Mouse (Mus musculus) neural tube, embryonic 13.5 days (tissue): ENCODE measurements around the gene Tshb. TPM values are rescaled to one million over a fixed set of nuclear protein-coding genes. Genes with fewer than 3 reads are reported as not detected.

ENCODE experiments used
- ATAC-seq: fragments of 200-750 bp; cut with Nextera tagmentation; 2 replicates; pipeline ENCODE4 v1.8.0; 2017; ENCODE audit warnings: low read depth, mild to moderate bottlenecking, moderate TSS enrichment, moderate library complexity
- H3K27ac ChIP-seq: fragments of 300-500 bp; sonication (generic); replicated peaks from 2 replicates; pipeline ENCODE4 v1.5.1; 2015; ENCODE audit warnings: moderate library complexity, mild to moderate bottlenecking, inconsistent platforms
- H3K27me3 ChIP-seq: fragments of 300-500 bp; sonication (generic); 2 replicates; pipeline ENCODE4 v1.6.1; 2015; ENCODE audit warnings: mild to moderate bottlenecking, inconsistent platforms
- H3K36me3 ChIP-seq: fragments of 300-500 bp; sonication (generic); 2 replicates; pipeline ENCODE4 v1.6.1; 2015; ENCODE audit warnings: mild to moderate bottlenecking, inconsistent platforms
- H3K4me1 ChIP-seq: fragments of 300-500 bp; sonication (generic); replicated peaks from 2 replicates; pipeline ENCODE4 v1.6.1; 2015; ENCODE audit warnings: inconsistent platforms
- H3K4me2 ChIP-seq: fragments of 300-500 bp; sonication (generic); 2 replicates; pipeline ENCODE4 v1.6.1; 2015; ENCODE audit warnings: inconsistent platforms, mild to moderate bottlenecking, moderate library complexity
- H3K4me3 ChIP-seq: fragments of 300-500 bp; sonication (generic); 2 replicates; pipeline ENCODE4 v1.5.1; 2015; ENCODE audit warnings: mild to moderate bottlenecking, inconsistent platforms
- H3K9ac ChIP-seq: fragments of 300-500 bp; sonication (generic); 2 replicates; pipeline ENCODE4 v1.6.1; 2015; ENCODE audit warnings: moderate library complexity, mild to moderate bottlenecking, inconsistent platforms
- H3K9me3 ChIP-seq: fragments of 300-500 bp; sonication (generic); 2 replicates; pipeline ENCODE4 v1.6.1; 2016; ENCODE audit warnings: inconsistent platforms
- WGBS: fragments of 180-500 bp; shearing (Covaris S2); methylation state at CpG from one replicate; pipeline ENCODE4 v1.1.7; 2015; 5-methylcytosine and 5-hydroxymethylcytosine counted together
- polyA plus RNA-seq: library from polyadenylated mRNA; unstranded; fragments of >200 nt; fragmentation: Nextera tagmentation; extraction: Ambion mirVana; gene quantifications from 2 replicates; pipeline ENCODE4 v1.2.1, GENCODE M21; 2015

Tshb gene
- 0.04 and 0.72 TPM in 2 replicates for polyA plus RNA-seq

DNA sequence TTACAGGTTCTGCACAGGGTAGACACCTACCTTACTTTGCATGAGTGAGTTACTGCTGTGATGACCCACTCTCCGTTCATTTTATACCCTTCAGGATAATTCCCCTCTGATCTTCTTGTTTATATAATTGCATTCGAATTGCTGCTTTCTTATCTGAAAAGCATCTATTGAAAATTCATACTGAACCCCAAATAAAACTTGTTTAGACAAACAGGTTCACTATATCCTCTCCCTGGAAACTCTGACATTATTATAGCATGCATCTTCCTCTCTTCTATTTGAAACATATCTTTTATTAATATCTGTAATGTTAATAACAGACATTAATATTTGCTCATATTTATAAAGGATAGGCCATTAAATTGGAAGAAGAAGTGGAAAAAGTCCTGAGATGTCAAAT lies at the start of gene Tshb:
Tshb (minus strand) TSS at position 101 of the 400 bp plus-strand sequence.
- no peak within 1 kb of the TSS for H3K27ac ChIP-seq
- H3K27me3 ChIP-seq, result no peaks in the 10 kb centered on the region
- H3K36me3 ChIP-seq, result no peaks in the 10 kb centered on the region
- H3K9me3 ChIP-seq, result no peaks in the 10 kb centered on the region
- ATAC-seq, result no peak
- H3K4me1 ChIP-seq, result no peaks in the 10 kb centered on the region
- no peak within 1 kb of the TSS for H3K9ac ChIP-seq
- H3K4me2 ChIP-seq, result no peak within 1 kb of the TSS
- H3K4me3 ChIP-seq, result no peak within 1 kb of the TSS
- 73% methylated on average over 2 of the region's 2 CpGs for WGBS

DNA sequence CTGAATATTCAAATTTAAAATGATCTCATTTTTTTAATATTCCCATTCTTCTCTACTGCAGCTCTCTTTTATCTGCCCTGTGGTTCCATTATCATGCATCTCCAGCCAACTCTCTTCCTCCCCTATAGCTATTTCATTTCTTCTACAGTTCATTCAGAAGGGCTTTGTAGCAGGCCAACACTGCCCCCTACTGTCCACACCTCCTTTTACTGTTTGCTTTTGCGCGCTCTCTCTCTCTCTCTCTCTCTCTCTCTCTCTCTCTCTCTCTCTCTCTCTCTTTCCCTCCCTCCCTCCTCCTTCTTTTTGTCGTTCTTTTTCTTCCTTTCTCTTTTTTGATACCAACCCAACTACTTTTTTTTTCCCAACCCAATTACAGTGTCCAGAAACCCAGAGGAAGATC lies 21.4 kb upstream of the Tshb start:
- no peak overlapping the region for H3K4me2 ChIP-seq
- H3K27ac ChIP-seq, result no peak overlapping the region
- H3K4me3 ChIP-seq, result no peak overlapping the region
- no peak for ATAC-seq
- no peak overlapping the region for H3K9ac ChIP-seq
- no peaks in the 10 kb centered on the region for H3K36me3 ChIP-seq
- WGBS, result 9% methylated on average over 3 of the region's 3 CpGs
- H3K27me3 ChIP-seq, result no peaks in the 10 kb centered on the region
- H3K9me3 ChIP-seq, result no peaks in the 10 kb centered on the region
- no peaks in the 10 kb centered on the region for H3K4me1 ChIP-seq

DNA sequence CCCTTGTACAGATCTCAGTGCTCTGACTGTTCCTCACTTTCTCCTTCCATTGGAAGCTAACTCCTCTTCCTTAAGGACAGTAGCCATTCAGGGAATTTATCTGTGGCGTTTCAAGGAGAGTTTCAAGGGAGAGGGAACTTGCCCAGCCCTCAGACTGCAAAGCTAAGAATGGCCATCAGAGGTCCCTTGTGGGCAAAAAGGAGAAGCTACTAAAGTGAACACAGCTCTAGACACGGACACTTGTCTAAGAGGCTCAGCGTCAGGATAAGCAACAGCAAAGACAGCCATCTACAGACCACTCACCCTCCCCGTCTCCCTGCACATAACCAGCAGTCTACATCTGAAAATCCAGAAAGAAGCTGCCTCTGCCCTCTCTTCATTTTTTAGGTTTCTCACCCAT lies 4.9 kb upstream of the Tshb start:
- H3K9me3 ChIP-seq, result no peaks in the 10 kb centered on the region
- H3K27ac ChIP-seq, result no peak overlapping the region
- H3K4me2 ChIP-seq, result no peak overlapping the region
- H3K9ac ChIP-seq, result no peak overlapping the region
- no peak overlapping the region for H3K4me3 ChIP-seq
- no peaks in the 10 kb centered on the region for H3K36me3 ChIP-seq
- no peaks in the 10 kb centered on the region for H3K27me3 ChIP-seq
- WGBS, result 54% methylated on average over 4 of the region's 4 CpGs
- no peak for ATAC-seq
- H3K4me1 ChIP-seq, result no peaks in the 10 kb centered on the region

DNA sequence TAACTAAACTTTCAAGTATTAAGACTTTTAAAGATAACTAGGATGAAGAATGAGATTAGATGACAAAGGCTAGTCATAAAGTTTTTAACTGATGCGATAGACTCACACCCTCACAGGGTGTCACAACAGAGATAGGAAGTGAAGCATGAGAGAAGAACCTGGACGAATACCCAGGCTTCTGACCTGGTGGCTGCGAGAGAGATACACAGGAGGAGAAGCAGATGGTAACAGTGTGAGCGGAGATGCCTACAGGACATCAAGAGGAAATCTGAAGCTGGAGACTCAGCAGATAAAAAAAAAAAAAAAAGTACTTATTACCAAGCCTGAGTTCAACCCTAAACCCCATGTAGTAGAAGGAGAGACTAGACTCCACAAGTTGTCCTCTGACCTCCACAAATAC lies 9.5 kb downstream of the Tshb start:
- Histone ChIP-seq H3K27ac (no peak overlapping the region), H3K9me3 (no peaks in the 10 kb centered on the region), H3K4me2 (no peak overlapping the region), H3K4me3 (no peak overlapping the region), H3K36me3 (no peaks in the 10 kb centered on the region), H3K9ac (no peak overlapping the region), H3K27me3 (no peaks in the 10 kb centered on the region), H3K4me1 (no peaks in the 10 kb centered on the region)
- WGBS, result 91% methylated on average over 4 of the region's 4 CpGs
- ATAC-seq, result no peak

DNA sequence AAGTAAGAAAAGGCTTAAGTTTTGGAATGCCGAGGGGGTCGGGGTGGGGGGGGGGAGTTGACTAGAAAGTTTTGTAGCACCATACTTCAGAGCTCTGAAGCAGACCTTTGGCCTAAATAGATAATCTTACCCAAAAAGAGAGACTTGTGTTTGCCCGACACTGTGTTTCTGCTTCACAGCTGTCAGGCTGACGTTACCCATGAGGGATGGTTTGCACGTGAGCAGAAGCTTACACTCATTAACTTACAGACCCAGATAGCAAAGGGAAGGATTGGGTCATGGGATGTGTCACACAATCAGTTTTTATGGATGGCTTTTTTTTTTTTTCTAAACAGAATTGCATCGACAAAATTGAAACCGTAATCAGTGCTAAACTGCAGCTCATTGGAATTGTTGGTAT lies 17.7 kb downstream of the Tshb start:
- H3K9ac ChIP-seq, result no peak overlapping the region

DNA sequence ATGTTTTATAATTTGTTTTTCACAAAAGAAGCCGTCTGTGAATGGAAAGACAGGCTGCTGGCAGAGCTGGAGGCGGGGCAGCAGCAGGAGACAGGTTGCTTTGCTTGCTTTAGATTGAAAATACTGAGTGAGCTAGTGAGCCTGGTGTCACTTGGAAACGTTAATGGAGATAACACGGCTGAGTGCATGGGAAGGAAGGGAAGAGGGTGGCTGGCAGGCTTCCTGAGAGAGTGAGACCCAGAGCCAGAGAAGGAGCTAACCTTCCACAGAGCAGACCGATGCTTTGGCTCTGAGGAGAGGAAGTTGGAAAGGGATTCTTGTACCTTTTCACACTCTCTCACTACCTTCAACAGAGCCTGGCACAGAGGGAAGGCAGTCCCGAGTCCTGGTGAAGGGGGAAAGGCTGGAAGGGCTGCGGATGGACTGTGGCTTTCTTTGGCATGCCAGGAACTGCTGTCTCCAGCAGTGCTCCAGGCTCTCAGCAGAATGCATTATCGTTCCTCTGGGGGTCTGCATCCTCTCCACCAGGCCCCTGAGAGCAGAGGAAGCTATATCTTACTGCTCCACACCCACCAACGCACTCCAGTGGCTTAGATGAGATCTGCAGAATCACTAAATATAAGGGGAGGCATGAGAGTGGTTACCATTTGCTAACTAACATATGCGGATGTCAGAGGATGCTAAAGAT lies 18.7 kb downstream of the Tshb start:
- Histone ChIP-seq H3K4me1 (peaks cover 24% of the 10 kb centered on the region), H3K27me3 (no peaks in the 10 kb centered on the region), H3K27ac (peak overlapping the region; percentile 75), H3K9ac (peak overlapping the region; percentile 39; the same call in 1 of the 2 replicates), H3K36me3 (peaks cover 45% of the 10 kb centered on the region), H3K9me3 (no peaks in the 10 kb centered on the region), H3K4me3 (no peak overlapping the region), H3K4me2 (no peak overlapping the region)
- ATAC-seq, result peak; percentile 67; the same call in 1 of the 2 replicates
- 48% methylated on average over 10 of the region's 10 CpGs for WGBS

More for the DNA sequence above, 17.7 kb downstream of the Tshb start:
- Histone ChIP-seq H3K4me2 (no peak overlapping the region), H3K36me3 (peaks cover 35% of the 10 kb centered on the region), H3K4me1 (peaks cover 24% of the 10 kb centered on the region), H3K27ac (no peak overlapping the region), H3K4me3 (no peak overlapping the region), H3K27me3 (no peaks in the 10 kb centered on the region), H3K9me3 (no peaks in the 10 kb centered on the region)
- 78% methylated on average over 7 of the region's 7 CpGs for WGBS
- no peak for ATAC-seq

DNA sequence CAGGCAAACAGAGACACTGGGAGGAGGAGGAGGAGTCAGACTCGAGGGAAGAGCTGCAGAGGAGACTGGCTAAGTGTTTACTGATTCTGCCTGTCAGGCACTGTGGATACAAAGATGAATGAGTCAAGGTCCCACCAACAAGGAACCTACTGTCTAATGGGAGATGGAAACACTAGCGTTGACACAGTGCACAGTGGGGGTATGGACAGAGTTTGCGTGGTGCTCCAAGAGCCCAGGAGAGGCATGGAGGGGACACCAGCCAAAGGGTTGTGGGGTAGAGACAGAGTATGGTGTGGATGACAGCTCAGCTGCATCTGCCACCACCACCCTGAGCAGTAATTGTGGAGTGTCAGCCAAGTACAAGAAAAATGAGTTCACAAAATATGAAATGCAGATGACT lies 20.1 kb downstream of the Tshb start:
- Histone ChIP-seq H3K4me2 (no peak overlapping the region), H3K9me3 (no peaks in the 10 kb centered on the region), H3K9ac (no peak overlapping the region), H3K27ac (no peak overlapping the region), H3K4me1 (peaks cover 24% of the 10 kb centered on the region), H3K36me3 (peaks cover 41% of the 10 kb centered on the region), H3K27me3 (no peaks in the 10 kb centered on the region), H3K4me3 (no peak overlapping the region)
- ATAC-seq, result no peak
- WGBS, result 33% methylated on average over 3 of the region's 3 CpGs

DNA sequence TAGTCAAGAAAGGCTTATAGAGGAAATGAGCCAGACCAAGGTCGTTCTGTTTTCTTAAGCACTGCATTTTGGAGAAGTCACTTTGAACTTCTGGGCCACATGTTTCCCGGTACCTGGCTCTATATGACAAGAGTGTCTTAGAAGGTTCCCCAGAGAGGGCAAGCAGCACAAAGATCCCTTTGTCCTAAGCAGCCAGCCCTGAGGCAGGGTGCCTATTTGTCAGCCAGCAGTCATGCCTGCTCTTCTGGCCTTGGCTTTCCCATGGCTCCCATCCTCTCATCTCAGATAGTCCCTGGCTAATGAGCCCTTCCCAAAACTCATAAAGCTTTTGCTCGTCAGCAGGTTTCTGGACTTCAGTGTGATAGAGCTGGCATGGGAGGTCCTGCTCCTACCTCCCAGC lies 22.3 kb downstream of the Tshb start:
- Histone ChIP-seq H3K4me3 (no peak overlapping the region), H3K9ac (no peak overlapping the region), H3K9me3 (no peaks in the 10 kb centered on the region), H3K4me1 (peaks cover 24% of the 10 kb centered on the region), H3K27me3 (no peaks in the 10 kb centered on the region), H3K4me2 (no peak overlapping the region), H3K27ac (no peak overlapping the region), H3K36me3 (peaks cover 26% of the 10 kb centered on the region)
- no peak for ATAC-seq
- 72% methylated on average over 3 of the region's 3 CpGs for WGBS

DNA sequence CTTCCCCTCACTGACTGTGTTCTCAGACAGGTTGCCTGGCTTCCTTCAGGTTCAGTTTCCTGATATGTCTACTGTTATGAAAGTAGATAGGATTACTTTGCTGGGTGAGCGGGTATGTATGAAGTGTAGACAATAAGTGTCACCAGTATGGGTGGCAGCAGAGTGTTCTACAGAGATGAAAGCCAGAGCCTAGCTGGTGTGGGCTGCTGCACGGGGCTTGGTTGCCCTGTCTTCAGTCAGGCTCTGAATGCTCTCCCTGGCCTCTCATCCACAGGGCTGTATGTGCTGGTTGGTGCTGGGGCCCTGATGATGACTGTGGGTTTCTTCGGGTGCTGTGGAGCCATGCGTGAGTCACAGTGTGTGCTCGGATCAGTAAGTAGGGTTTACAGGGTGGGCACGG lies 25.5 kb downstream of the Tshb start:
- no peak overlapping the region for H3K4me2 ChIP-seq
- no peaks in the 10 kb centered on the region for H3K9me3 ChIP-seq
- H3K4me3 ChIP-seq, result no peak overlapping the region
- peaks cover 31% of the 10 kb centered on the region for H3K36me3 ChIP-seq
- 87% methylated on average over 6 of the region's 6 CpGs for whole genome bisulfite sequencing
- H3K27ac ChIP-seq, result no peak overlapping the region
- no peaks in the 10 kb centered on the region for H3K4me1 ChIP-seq
- H3K27me3 ChIP-seq, result no peaks in the 10 kb centered on the region
- ATAC-seq, result no peak
- no peak overlapping the region for H3K9ac ChIP-seq

DNA sequence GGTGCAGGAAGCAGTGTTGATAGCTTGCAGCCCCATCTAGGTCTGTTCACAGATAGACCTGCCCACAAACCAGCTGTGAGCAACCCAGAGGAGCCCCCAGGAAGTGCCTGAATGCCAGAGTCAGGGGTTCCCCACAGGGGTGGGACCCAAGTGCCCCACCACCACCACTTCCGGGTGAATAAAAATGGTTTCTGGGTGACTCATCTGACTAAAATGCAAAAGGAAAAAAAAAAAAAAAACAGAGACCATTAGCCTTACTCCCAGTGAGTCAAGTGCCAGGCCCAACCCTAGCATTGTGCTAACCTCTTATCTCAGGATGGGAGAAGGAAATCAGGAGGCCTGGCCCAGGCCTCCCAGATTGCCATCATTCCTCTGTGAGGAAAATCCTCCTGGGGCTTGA lies 26.7 kb downstream of the Tshb start:
- 70% methylated on average over 1 of the region's 1 CpGs for WGBS
- no peaks in the 10 kb centered on the region for H3K4me1 ChIP-seq
- no peak overlapping the region for H3K4me3 ChIP-seq
- no peaks in the 10 kb centered on the region for H3K27me3 ChIP-seq
- peaks cover 36% of the 10 kb centered on the region for H3K36me3 ChIP-seq
- H3K27ac ChIP-seq, result no peak overlapping the region
- no peak for ATAC-seq
- H3K9me3 ChIP-seq, result no peaks in the 10 kb centered on the region
- H3K4me2 ChIP-seq, result no peak overlapping the region
- no peak overlapping the region for H3K9ac ChIP-seq

DNA sequence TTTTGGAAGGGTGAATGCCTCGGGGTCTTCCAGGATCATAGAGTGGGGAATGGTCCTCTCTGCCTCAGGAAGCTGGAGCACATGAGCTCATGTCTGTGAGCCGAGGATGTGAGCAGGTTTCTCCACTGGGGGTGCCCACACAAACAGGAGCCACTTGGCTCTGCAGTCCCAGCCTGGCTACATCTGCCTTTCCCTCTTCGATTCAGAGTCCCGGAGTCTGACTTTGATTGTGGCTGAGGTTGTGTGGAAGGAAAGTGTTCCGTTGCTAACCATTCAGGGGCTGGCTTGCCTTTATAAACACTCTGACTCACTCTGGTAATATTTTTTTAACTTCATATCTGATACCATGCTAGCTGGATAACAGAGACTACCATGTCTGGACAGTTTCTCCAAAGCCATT lies 30.1 kb downstream of the Tshb start:
- H3K27me3 ChIP-seq, result no peaks in the 10 kb centered on the region
- H3K4me1 ChIP-seq, result no peaks in the 10 kb centered on the region; the same call in 1 of the 2 replicates
- H3K9me3 ChIP-seq, result no peaks in the 10 kb centered on the region
- no peak overlapping the region for H3K4me3 ChIP-seq
- 85% methylated on average over 5 of the region's 5 CpGs for WGBS
- H3K9ac ChIP-seq, result no peak overlapping the region
- H3K36me3 ChIP-seq, result peaks cover 24% of the 10 kb centered on the region
- no peak for ATAC-seq
- H3K4me2 ChIP-seq, result no peak overlapping the region
- H3K27ac ChIP-seq, result no peak overlapping the region

DNA sequence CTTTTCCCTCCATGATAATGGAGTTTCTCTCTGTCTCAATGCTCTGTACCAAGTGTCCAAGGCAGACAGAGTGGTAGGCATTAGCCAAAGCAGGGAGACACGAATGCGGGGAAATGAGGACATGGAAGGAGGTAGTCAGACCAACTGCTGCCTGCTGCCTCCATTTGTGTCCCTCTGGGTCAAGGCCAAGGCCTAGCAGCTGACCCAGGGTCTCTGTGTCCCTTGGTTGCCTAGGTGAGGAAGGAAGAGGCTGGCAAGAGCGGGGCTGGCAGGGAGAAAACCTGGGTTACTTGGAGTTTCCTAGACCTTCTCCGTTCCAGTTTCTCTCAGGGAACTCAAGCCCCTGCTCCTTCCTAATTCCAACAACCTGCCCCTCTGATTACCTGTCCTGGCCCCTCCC lies 30.5 kb downstream of the Tshb start:
- peaks cover 24% of the 10 kb centered on the region for H3K36me3 ChIP-seq
- ATAC-seq, result no peak
- H3K4me3 ChIP-seq, result no peak overlapping the region
- H3K4me2 ChIP-seq, result no peak overlapping the region
- H3K9me3 ChIP-seq, result no peaks in the 10 kb centered on the region
- 93% methylated on average over 4 of the region's 4 CpGs for WGBS
- H3K9ac ChIP-seq, result no peak overlapping the region
- H3K4me1 ChIP-seq, result peaks cover 2% of the 10 kb centered on the region
- no peaks in the 10 kb centered on the region for H3K27me3 ChIP-seq
- no peak overlapping the region for H3K27ac ChIP-seq

DNA sequence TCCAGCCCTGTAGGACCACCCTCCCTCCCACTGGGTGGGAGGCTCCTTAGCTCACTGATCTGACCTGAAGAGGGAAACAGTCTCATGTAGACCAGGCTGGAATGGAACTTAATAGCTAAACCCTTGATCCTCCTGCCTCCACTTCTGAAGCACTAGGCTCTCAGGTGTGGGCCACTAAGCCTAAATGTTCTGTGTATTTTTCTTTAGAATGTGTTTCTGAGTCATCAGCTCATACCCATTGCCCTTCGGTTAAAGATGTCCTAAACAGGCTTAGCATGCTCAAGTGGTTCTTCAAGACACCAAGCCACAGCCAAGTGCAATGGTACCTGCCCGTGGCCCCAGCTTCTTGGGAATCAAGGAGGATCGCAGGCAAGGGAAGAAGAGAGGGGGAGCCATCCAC lies 31.0 kb downstream of the Tshb start:
- H3K9ac ChIP-seq, result no peak overlapping the region
- no peaks in the 10 kb centered on the region for H3K27me3 ChIP-seq
- ATAC-seq, result no peak

More for the DNA sequence above, 31.0 kb downstream of the Tshb start:
- H3K9me3 ChIP-seq, result no peaks in the 10 kb centered on the region
- WGBS, result 92% methylated on average over 3 of the region's 3 CpGs
- H3K4me1 ChIP-seq, result peaks cover 4% of the 10 kb centered on the region
- H3K4me2 ChIP-seq, result no peak overlapping the region
- no peak overlapping the region for H3K27ac ChIP-seq
- H3K36me3 ChIP-seq, result peaks cover 24% of the 10 kb centered on the region
- H3K4me3 ChIP-seq, result no peak overlapping the region
